Mouse (Mus musculus) MEL (cell line): ENCODE results near the gene Zfp366. TPM values are rescaled to one million over a fixed set of nuclear protein-coding genes. Genes with fewer than 3 reads are reported as not detected.

ENCODE experiments used
- DNase-seq: peaks from one replicate; pipeline ENCODE4 v3.0.0; 2011; ENCODE audit warnings: low read depth, low spot score
- H3K27ac ChIP-seq: 2 replicates; pipeline ENCODE4 v1.5.1; 2012; ENCODE audit warnings: low read depth, mild to moderate bottlenecking, control low read depth, low read length, moderate library complexity; ENCODE audit not compliant: control insufficient read depth
- H3K27me3 ChIP-seq, 2 experiments: fragments of 150-350 bp in 1 of 2; sonication (generic) in 1 of 2; 2 replicates each; pipeline ENCODE4 v1.6.1; 2012; ENCODE audit warnings: low read length in 2 of 2, mild to moderate bottlenecking in 2 of 2, improper control_type of control experiment in 1 of 2, moderate library complexity in 1 of 2; ENCODE audit not compliant: insufficient read depth in 2 of 2, control insufficient read depth in 1 of 2
- H3K36me3 ChIP-seq, 2 experiments: 2 replicates each; pipeline ENCODE4 v1.6.1; 2012 to 2014; ENCODE audit warnings: low read length in 2 of 2, improper control_type of control experiment in 1 of 2, inconsistent platforms in 1 of 2, mild to moderate bottlenecking in 1 of 2; ENCODE audit not compliant: insufficient read depth in 2 of 2, control insufficient read depth in 1 of 2
- H3K4me1 ChIP-seq, 2 experiments: fragments of 150-350 bp in 1 of 2; sonication (generic) in 1 of 2; 2 replicates each; pipeline ENCODE4 v1.6.1; 2012; ENCODE audit warnings: low read length in 2 of 2, improper control_type of control experiment in 1 of 2, mild to moderate bottlenecking in 1 of 2; ENCODE audit not compliant: insufficient read depth in 2 of 2, control insufficient read depth in 1 of 2
- H3K4me3 ChIP-seq, 2 experiments: fragments of 150-350 bp in 1 of 2; sonication (generic) in 1 of 2; 2 replicates each; pipeline ENCODE4 v1.5.1; 2012; ENCODE audit warnings: low read depth in 2 of 2, low read length in 2 of 2, mild to moderate bottlenecking in 2 of 2, moderate library complexity in 2 of 2, control low read depth in 1 of 2, improper control_type of control experiment in 1 of 2; ENCODE audit not compliant: control insufficient read depth in 1 of 2, insufficient read depth in 1 of 2
- H3K79me2 ChIP-seq: 2 replicates; pipeline ENCODE4 v1.6.1; 2012; ENCODE audit warnings: mild to moderate bottlenecking, low read length, moderate library complexity; ENCODE audit not compliant: control insufficient read depth, poor library complexity, insufficient read depth
- H3K9ac ChIP-seq: 2 replicates; pipeline ENCODE4 v1.6.1; 2012; ENCODE audit warnings: low read depth, mild to moderate bottlenecking, control low read depth, low read length, moderate library complexity; ENCODE audit not compliant: control insufficient read depth, poor library complexity, severe bottlenecking
- H3K9me3 ChIP-seq: fragments of 150-350 bp; sonication (generic); replicated peaks from 2 replicates; pipeline ENCODE4 v1.6.1; 2012; ENCODE audit warnings: mild to moderate bottlenecking, low read length, improper control_type of control experiment, moderate library complexity; ENCODE audit not compliant: insufficient read depth
- BHLHE40 ChIP-seq: IDR thresholded peaks from 2 replicates; pipeline ENCODE4 v1.6.1; 2012; ENCODE audit warnings: low read depth, mild to moderate bottlenecking, inconsistent platforms, low read length, improper control_type of control experiment, borderline replicate concordance
- CHD2 ChIP-seq: IDR thresholded peaks from 2 replicates; pipeline ENCODE4 v1.6.1; 2011; ENCODE audit warnings: low read length, improper control_type of control experiment
- CTCF ChIP-seq, 3 experiments: IDR thresholded peaks in 2 of 3; conservative IDR thresholded peaks in 1 of 3; 2 replicates each; pipeline ENCODE4 v1.5.1; 2011 to 2012; ENCODE audit warnings: low read length in 3 of 3, low read depth in 2 of 3, mild to moderate bottlenecking in 2 of 3, improper control_type of control experiment in 1 of 3, inconsistent platforms in 1 of 3, mixed read lengths in 1 of 3, moderate library complexity in 1 of 3; ENCODE audit not compliant: control insufficient read depth in 1 of 3, insufficient read depth in 1 of 3, poor library complexity in 1 of 3, severe bottlenecking in 1 of 3
- E2F4 ChIP-seq: IDR thresholded peaks from 2 replicates; pipeline ENCODE4 v1.6.1; 2011; ENCODE audit warnings: low read depth, low read length, improper control_type of control experiment, borderline replicate concordance
- ETS1 ChIP-seq: IDR thresholded peaks from 2 replicates; pipeline ENCODE4 v1.6.1; 2012; ENCODE audit warnings: low read depth, mild to moderate bottlenecking, inconsistent platforms, low read length, improper control_type of control experiment, moderate library complexity
- GATA1 ChIP-seq: IDR thresholded peaks from 2 replicates; pipeline ENCODE4 v1.6.1; 2011; ENCODE audit warnings: low read depth, low read length, improper control_type of control experiment
- MXI1 ChIP-seq: IDR thresholded peaks from 2 replicates; pipeline ENCODE4 v1.6.1; 2011; ENCODE audit warnings: mild to moderate bottlenecking, low read depth, low read length, improper control_type of control experiment
- MYC ChIP-seq: IDR thresholded peaks from 2 replicates; pipeline ENCODE4 v1.6.1; 2011; ENCODE audit warnings: low read depth, mild to moderate bottlenecking, low read length, improper control_type of control experiment, moderate library complexity
- POLR2A ChIP-seq, 2 experiments: IDR thresholded peaks; 2 replicates each; pipeline ENCODE4 v1.6.1; 2011 to 2012; ENCODE audit warnings: low read length in 2 of 2, mild to moderate bottlenecking in 2 of 2, control low read depth in 1 of 2, improper control_type of control experiment in 1 of 2, low read depth in 1 of 2, moderate library complexity in 1 of 2; ENCODE audit not compliant: control insufficient read depth in 1 of 2, insufficient read depth in 1 of 2, poor library complexity in 1 of 2
- POLR2AphosphoS2 ChIP-seq: IDR thresholded peaks from 2 replicates; pipeline ENCODE4 v1.6.1; 2011; ENCODE audit warnings: low read length, improper control_type of control experiment
- POLR2AphosphoS5 ChIP-seq: IDR thresholded peaks from 2 replicates; pipeline ENCODE4 v1.6.1; 2012; ENCODE audit warnings: low read depth, borderline replicate concordance, mild to moderate bottlenecking, inconsistent platforms, low read length, moderate library complexity, mixed read lengths
- RAD21 ChIP-seq: IDR thresholded peaks from 2 replicates; pipeline ENCODE4 v1.6.1; 2011; ENCODE audit warnings: mild to moderate bottlenecking, low read depth, low read length, improper control_type of control experiment
- SIN3A ChIP-seq: IDR thresholded peaks from 2 replicates; pipeline ENCODE4 v1.6.1; 2012; ENCODE audit warnings: low read length, improper control_type of control experiment, inconsistent platforms
- SMC3 ChIP-seq: IDR thresholded peaks from 2 replicates; pipeline ENCODE4 v1.6.1; 2011; ENCODE audit warnings: low read depth, low read length, improper control_type of control experiment
- USF2 ChIP-seq, 2 experiments: IDR thresholded peaks; 2 replicates each; pipeline ENCODE4 v1.6.1; 2011 to 2012; ENCODE audit warnings: improper control_type of control experiment in 2 of 2, low read length in 2 of 2, borderline replicate concordance in 1 of 2, inconsistent platforms in 1 of 2, low read depth in 1 of 2, mild to moderate bottlenecking in 1 of 2; ENCODE audit not compliant: insufficient read depth in 1 of 2
- ZC3H11A ChIP-seq: IDR thresholded peaks from 2 replicates; pipeline ENCODE4 v1.6.1; 2012; ENCODE audit warnings: low read depth, mild to moderate bottlenecking, inconsistent platforms, low read length, improper control_type of control experiment
- ZMIZ1 ChIP-seq: IDR thresholded peaks from 2 replicates; pipeline ENCODE4 v1.6.1; 2012; ENCODE audit warnings: low read depth, mild to moderate bottlenecking, inconsistent platforms, low read length, improper control_type of control experiment, moderate library complexity
- ZNF384 ChIP-seq: IDR thresholded peaks from 2 replicates; pipeline ENCODE4 v1.6.1; 2012; ENCODE audit warnings: low read depth, mild to moderate bottlenecking, inconsistent platforms, low read length, improper control_type of control experiment
- polyA plus RNA-seq, 2 experiments: library from polyadenylated mRNA; stranded (reverse) in 1 of 2; unstranded in 1 of 2; fragments of >175 nt in 1 of 2; fragments of >200 nt in 1 of 2; gene quantifications; 2 replicates each; pipeline versions ENCODE4 v1.2.1 to v1.2.4; 2012; ENCODE audit warnings: low replicate concordance in 2 of 2, low read depth in 1 of 2; ENCODE audit not compliant: insufficient read length in 2 of 2, insufficient read depth in 1 of 2, missing spikeins in 1 of 2
- total RNA-seq: library from RNA; depleted of rRNA; stranded (reverse); fragments of 300-350 nt; gene quantifications from 2 replicates; pipeline ENCODE4 v1.2.3, GENCODE M21; 2012

Gene Zfp366
- total and polyA plus RNA-seq, 3 experiments, result not detected

DNA sequence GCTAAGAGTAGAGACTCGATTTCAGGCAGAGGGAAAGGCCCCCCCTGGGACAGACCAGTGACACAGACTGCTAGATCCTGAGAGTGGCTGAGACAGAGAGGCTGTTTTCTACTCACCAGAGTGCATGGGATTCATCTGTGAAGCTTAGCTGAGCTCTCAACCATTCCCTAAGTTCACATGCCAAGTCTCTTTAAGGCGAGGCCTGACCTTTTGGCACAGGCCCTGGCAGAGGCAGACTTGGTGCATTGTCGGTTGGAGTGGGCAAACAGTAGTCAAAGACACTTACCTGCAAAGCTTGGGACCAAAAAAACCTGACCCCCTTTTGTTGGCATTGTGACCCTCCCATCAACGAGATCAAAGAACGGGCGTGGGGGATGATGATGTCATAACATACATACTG is 34.0 kb upstream of the Zfp366 start:
- Histone ChIP-seq H3K9me3 (no peaks in the 10 kb centered on the region), H3K36me3 (no peaks in the 10 kb centered on the region), H3K27me3 (no peaks in the 10 kb centered on the region), H3K79me2 (no peaks in the 10 kb centered on the region), H3K27ac (no peak overlapping the region), H3K4me3 (no peak overlapping the region), H3K9ac (no peak overlapping the region), H3K4me1 (no peaks in the 10 kb centered on the region)
- no peak for DNase-seq
- TF ChIP-seq MYC (no peak), E2F4 (no peak), RAD21 (no peak), CTCF (IDR thresholded peaks at IDR 0.05 in 2 of 3, conservative IDR thresholded peaks at IDR 0.05 in 1 of 3; ENCODE audit: control insufficient read depth in 1 of 3, insufficient read depth in 1 of 3, low read depth in 2 of 3, low read length in 3 of 3, poor library complexity in 1 of 3, severe bottlenecking in 1 of 3) (no peak), ZMIZ1 (no peak), SIN3A (no peak)

DNA sequence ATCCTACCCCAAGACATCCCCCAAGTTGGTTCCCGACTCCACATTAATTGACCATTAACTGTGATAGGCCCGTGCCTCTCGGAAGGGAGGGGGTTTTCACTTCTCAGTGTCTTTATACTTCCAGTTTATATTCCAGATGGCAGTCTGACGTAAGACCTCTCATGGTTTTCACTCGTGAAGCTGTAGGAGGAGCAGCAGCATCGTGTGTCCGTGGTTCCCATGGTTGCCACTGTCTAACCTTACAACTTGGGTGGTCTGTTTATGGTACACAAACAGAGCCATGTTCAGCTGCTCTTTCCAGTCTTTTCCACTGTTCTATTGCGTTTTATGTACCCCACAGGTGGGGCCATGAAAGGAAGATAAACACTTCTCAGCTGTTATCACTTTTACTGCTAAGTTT is 33.5 kb upstream of the Zfp366 start:
- Histone ChIP-seq H3K9ac (no peak overlapping the region), H3K27me3 (no peaks in the 10 kb centered on the region), H3K79me2 (no peaks in the 10 kb centered on the region), H3K9me3 (no peaks in the 10 kb centered on the region), H3K27ac (no peak overlapping the region), H3K4me1 (no peaks in the 10 kb centered on the region), H3K36me3 (no peaks in the 10 kb centered on the region), H3K4me3 (no peak overlapping the region)
- DNase-seq, result no peak
- TF ChIP-seq BHLHE40 (no peak), ZMIZ1 (no peak), ZNF384 (no peak), ETS1 (no peak), CHD2 (no peak), SMC3 (no peak), POLR2AphosphoS2 (no peak), MXI1 (no peak), GATA1 (no peak)

DNA sequence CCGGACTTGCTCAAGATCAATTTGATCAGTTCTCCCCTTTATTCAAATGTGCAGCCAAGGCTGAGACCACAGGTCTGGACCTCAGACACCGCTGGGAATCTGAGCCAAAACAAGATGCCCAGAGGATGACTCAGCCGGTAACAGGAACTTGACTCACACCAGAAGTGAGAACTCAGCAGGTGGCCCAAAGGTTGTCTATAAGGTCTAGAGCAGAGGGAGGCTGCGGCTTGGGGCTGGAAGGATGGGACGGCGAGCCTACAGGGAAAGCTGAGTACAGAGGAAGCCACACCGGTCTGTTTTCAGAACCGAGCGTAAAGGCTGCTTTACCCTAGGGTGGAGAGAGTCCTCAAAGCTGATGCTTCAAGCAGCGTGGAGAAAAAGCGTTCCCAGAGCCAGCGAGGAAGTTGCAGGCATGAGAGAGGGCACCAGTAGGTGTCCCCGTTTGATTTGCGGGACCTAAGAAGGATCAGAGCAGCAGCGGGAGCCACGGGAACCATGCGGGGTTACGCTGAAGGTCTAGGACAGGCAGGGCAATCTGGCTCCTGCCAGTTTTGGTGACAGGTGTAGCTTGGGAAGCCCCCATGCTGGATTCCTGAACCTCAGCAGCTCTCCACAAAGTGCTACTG is 32.2 kb upstream of the Zfp366 start:
- H3K4me1 ChIP-seq, result no peaks in the 10 kb centered on the region
- H3K9me3 ChIP-seq, result no peaks in the 10 kb centered on the region
- H3K79me2 ChIP-seq, result no peaks in the 10 kb centered on the region
- TF ChIP-seq USF2 (IDR thresholded peaks at IDR 0.05; ENCODE audit: borderline replicate concordance in 1 of 2, insufficient read depth in 1 of 2, low read depth in 1 of 2, low read length in 2 of 2) (no peak), SIN3A (no peak), CHD2 (no peak), ZC3H11A (no peak), SMC3 (no peak), MYC (no peak), POLR2AphosphoS5 (no peak), POLR2A (IDR thresholded peaks at IDR 0.05; ENCODE audit: control insufficient read depth in 1 of 2, insufficient read depth in 1 of 2, low read depth in 1 of 2, low read length in 2 of 2, poor library complexity in 1 of 2) (no peak), RAD21 (no peak)
- no peak overlapping the region for H3K4me3 ChIP-seq
- no peak overlapping the region for H3K27ac ChIP-seq
- no peak overlapping the region for H3K9ac ChIP-seq
- no peaks in the 10 kb centered on the region for H3K27me3 ChIP-seq
- no peaks in the 10 kb centered on the region for H3K36me3 ChIP-seq
- DNase-seq, result no peak
